In the genomic region with DNA sequence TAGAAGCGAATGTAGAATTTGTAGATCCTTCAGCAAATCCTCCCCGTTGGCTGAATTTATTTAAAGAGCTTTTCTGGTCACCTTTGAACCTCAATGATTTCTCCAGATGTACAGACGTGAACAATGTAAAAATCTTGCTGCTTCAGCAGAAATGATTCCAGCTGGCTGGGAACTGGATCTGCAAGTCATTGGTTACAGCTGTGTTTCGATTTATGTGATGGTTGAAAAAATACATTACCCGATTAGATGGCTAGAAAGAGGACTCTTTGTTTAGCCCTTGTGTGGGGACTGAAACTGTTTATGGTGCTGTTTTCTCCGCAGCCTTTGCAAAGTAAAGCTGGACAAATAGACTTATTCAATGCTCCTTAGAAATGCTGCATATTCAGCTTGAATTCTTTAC, we compare ENCODE assay signal across 11 mouse cellular contexts. TPM values are rescaled to one million over a fixed set of nuclear protein-coding genes. Genes with fewer than 3 reads are reported as not detected.
A peak's percentile ranks its signal among the peaks of the same experiment; 100 is the strongest.
DNase-seq lines count a peak whose midpoint lies in the region; ATAC-seq and TF ChIP-seq lines count a peak whose summit lies in the region.
"Had no signal": no experiment of that assay in that cellular context is flagged by ENCODE, and none has a peak within 500 bp of the region (broad histone marks: within the 10 kb centered on the region; RNA-seq: fewer than 3 reads in every experiment).

No protein-coding gene starts in this region.

- H3K4me3 ChIP-seq in heart, embryonic 15.5 days = no peak overlapping the region
- H3K4me3 ChIP-seq in heart, embryonic 11.5 days (ENCODE audit: low read depth, low read length) = no peak overlapping the region
- H3K4me3 ChIP-seq in forebrain, embryonic 13.5 days = no peak overlapping the region
- no peak overlapping the region for H3K4me3 ChIP-seq in limb, embryonic 14.5 days (replicated peaks; ENCODE audit: low read length)

- no peak for TF ChIP-seq POLR2A in limb, embryonic 14.5 days (IDR thresholded peaks at IDR 0.05; ENCODE audit: borderline replicate concordance, extremely low read depth, insufficient read depth, insufficient read length)

- H3K9me3 ChIP-seq in heart, embryonic 15.5 days (replicated peaks) = no peaks in the 10 kb centered on the region
- no peaks in the 10 kb centered on the region for H3K9me3 ChIP-seq in heart, embryonic 11.5 days (replicated peaks; ENCODE audit: control insufficient read depth, low read length)
- H3K9me3 ChIP-seq in forebrain, embryonic 13.5 days (replicated peaks) = no peaks in the 10 kb centered on the region
- H3K9me3 ChIP-seq in limb, embryonic 14.5 days (ENCODE audit: control insufficient read depth, low read length) = no peaks in the 10 kb centered on the region

- no peak for ATAC-seq in heart, embryonic 15.5 days (replicated peaks; ENCODE audit: insufficient number of reproducible peaks, insufficient read depth, low FRiP score, low read depth)
- no peak for ATAC-seq in heart, embryonic 11.5 days (replicated peaks; ENCODE audit: insufficient number of reproducible peaks, low FRiP score, low TSS enrichment)
- ATAC-seq in forebrain, embryonic 13.5 days = peak; percentile 67; the same call in 1 of the 2 replicates
- ATAC-seq in limb, embryonic 14.5 days (ENCODE audit: low FRiP score, low read depth) = peak; percentile 91
- ATAC-seq: liver, postnatal 0 days had no signal

- DNase-seq in adipocyte (ENCODE audit: low spot score) = peak; percentile 56
- peak; percentile 92 for DNase-seq in limb, embryonic 14.5 days (ENCODE audit: low spot score)
- no peak for DNase-seq in adrenal gland, postnatal 10 days
- no peak for DNase-seq in testis, postnatal 10 days (ENCODE audit: low spot score)
- DNase-seq in T-cell, adult 2 months (ENCODE audit: low spot score) = no peak
- DNase-seq: liver, postnatal 0 days had no signal

- H3K27ac ChIP-seq in heart, embryonic 15.5 days = 0 out of 2 replicates have a peak overlapping the region, but pooled peaks have one; percentile 37
- H3K27ac ChIP-seq in heart, embryonic 11.5 days (ENCODE audit: low read depth, low read length) = no peak overlapping the region
- peak overlapping the region; percentile 72 for H3K27ac ChIP-seq in forebrain, embryonic 13.5 days
- peak overlapping the region; percentile 79 for H3K27ac ChIP-seq in limb, embryonic 14.5 days (replicated peaks; ENCODE audit: low read depth, low read length)

- no peak overlapping the region for H3K4me2 ChIP-seq in heart, embryonic 15.5 days
- no peak overlapping the region for H3K4me2 ChIP-seq in heart, embryonic 11.5 days
- H3K4me2 ChIP-seq in forebrain, embryonic 13.5 days = no peak overlapping the region
- peak overlapping the region; percentile 29 for H3K4me2 ChIP-seq in limb, embryonic 14.5 days (replicated peaks; ENCODE audit: low read depth, low read length, severe bottlenecking)

- no peaks in the 10 kb centered on the region for H3K27me3 ChIP-seq in heart, embryonic 15.5 days
- H3K27me3 ChIP-seq in heart, embryonic 11.5 days (ENCODE audit: control insufficient read depth, insufficient read depth, low read length) = no peaks in the 10 kb centered on the region
- no peaks in the 10 kb centered on the region for H3K27me3 ChIP-seq in forebrain, embryonic 13.5 days
- H3K27me3 ChIP-seq in limb, embryonic 14.5 days (ENCODE audit: control insufficient read depth, insufficient read depth, low read length) = no peaks in the 10 kb centered on the region

- no peak overlapping the region for H3K9ac ChIP-seq in heart, embryonic 15.5 days
- no peak overlapping the region for H3K9ac ChIP-seq in heart, embryonic 11.5 days (ENCODE audit: low read depth, low read length)
- no peak overlapping the region for H3K9ac ChIP-seq in forebrain, embryonic 13.5 days
- H3K9ac ChIP-seq in limb, embryonic 14.5 days (ENCODE audit: low read depth, low read length, severe bottlenecking) = no peak overlapping the region; the same call in 1 of the 2 replicates
- H3K9ac ChIP-seq: liver, postnatal 0 days had no signal

- WGBS in heart, embryonic 15.5 days = 57% methylated on average over 6 of the region's 6 CpGs
- 67% methylated on average over 6 of the region's 6 CpGs for WGBS in heart, embryonic 11.5 days (ENCODE audit: insufficient replicate concordance)
- WGBS in forebrain, embryonic 13.5 days = 28% methylated on average over 6 of the region's 6 CpGs
- WGBS in limb, embryonic 14.5 days = 8% methylated on average over 6 of the region's 6 CpGs

- H3K36me3 ChIP-seq in heart, embryonic 15.5 days = no peaks in the 10 kb centered on the region
- no peaks in the 10 kb centered on the region for H3K36me3 ChIP-seq in heart, embryonic 11.5 days (ENCODE audit: control insufficient read depth, insufficient read depth, low read length)
- peaks cover 3% of the 10 kb centered on the region; the same call in 1 of the 2 replicates for H3K36me3 ChIP-seq in forebrain, embryonic 13.5 days (ENCODE audit: poor library complexity, severe bottlenecking)
- H3K36me3 ChIP-seq in limb, embryonic 14.5 days (ENCODE audit: control insufficient read depth, insufficient read depth, low read length) = no peaks in the 10 kb centered on the region

- H3K4me1 ChIP-seq in heart, embryonic 15.5 days (replicated peaks) = no peaks in the 10 kb centered on the region
- no peaks in the 10 kb centered on the region for H3K4me1 ChIP-seq in heart, embryonic 11.5 days (ENCODE audit: control insufficient read depth, insufficient read depth, low read length)
- peaks cover 16% of the 10 kb centered on the region for H3K4me1 ChIP-seq in forebrain, embryonic 13.5 days
- H3K4me1 ChIP-seq in limb, embryonic 14.5 days (ENCODE audit: control insufficient read depth, insufficient read depth, low read length) = peaks cover 21% of the 10 kb centered on the region

RNA-seq across cellular contexts. Expression of a gene that starts 34.6 kb away (rescaled TPM):
- polyA plus RNA-seq in heart, embryonic 15.5 days (2015; fragmentation: Nextera tagmentation; extraction: Ambion mirVana) = not detected in 2 replicates
- polyA plus RNA-seq in heart, embryonic 11.5 days (2014; fragmentation: Nextera tagmentation; extraction: Ambion mirVana) = not detected in 2 replicates
- not detected in 2 replicates for polyA plus RNA-seq in forebrain, embryonic 13.5 days (2015; fragmentation: Nextera tagmentation; extraction: Ambion mirVana)
- not detected in 2 replicates for polyA plus RNA-seq in limb, embryonic 14.5 days (2012; rRNA removed)
- not detected in 2 replicates for polyA plus RNA-seq in limb, embryonic 14.5 days (2014; fragmentation: Nextera tagmentation; extraction: Ambion mirVana)
- total RNA-seq in adrenal gland, postnatal 10 days (2021) = not detected
- polyA plus RNA-seq: gonadal fat pad, adult 2 months; liver, postnatal 0 days; spleen, adult 2 months had no signal

Comparison
In these comparisons a context has a peak if more than half of its experiments do, and no peak if none do; other contexts are left out.
1. ATAC-seq: peak in forebrain, embryonic 13.5 days (single experiment) and limb, embryonic 14.5 days (single experiment); none in heart, embryonic 15.5 days (single experiment) and heart, embryonic 11.5 days (single experiment).
2. DNase-seq: peak in adipocyte (single experiment) and limb, embryonic 14.5 days (single experiment); none in adrenal gland, postnatal 10 days (single experiment), testis, postnatal 10 days (single experiment) and T-cell, adult 2 months (single experiment).